Mouse (Mus musculus) layer of hippocampus, adult 2 months (tissue): ENCODE measurements at regions not wholly inside any gene's neighbourhood (a gene's known extent, or its start where the extent isn't known, plus 50 kb on each side); places are given as distances from the start of the nearest gene placed in this dataset.

Source experiments
- DNase-seq, 2 experiments: peaks; one replicate each; pipeline ENCODE4 v3.0.0; 2022; ENCODE audit warnings: low spot score in 2 of 2
- H3K27ac ChIP-seq: fragments of 200-600 bp; 2 replicates; pipeline ENCODE4 v1.8.1; 2022
- H3K4me3 ChIP-seq: fragments of 200-600 bp; 2 replicates; pipeline ENCODE4 v1.8.1; 2022; ENCODE audit warnings: mild to moderate bottlenecking
- CTCF ChIP-seq: fragments of 200-600 bp; conservative IDR thresholded peaks from 2 replicates; pipeline ENCODE4 v1.8.1; 2022; ENCODE audit warnings: antibody characterized with exemption, mild to moderate bottlenecking, moderate library complexity

- no peak for DNase-seq
- H3K27ac ChIP-seq: no peak overlapping the region
- TF ChIP-seq CTCF: no peak
- H3K4me3 ChIP-seq: no peak overlapping the region
These were observed 97.1 kb downstream of the Rbm43 start for GRCm38 (mm10) chr2:51837864-51838263.

- TF ChIP-seq CTCF: no peak
- H3K27ac ChIP-seq: no peak overlapping the region
- DNase-seq: no peak
- H3K4me3 ChIP-seq: no peak overlapping the region
These were observed 94.2 kb downstream of the Rbm43 start for GRCm38 (mm10) chr2:51840808-51841207.

GRCm38 (mm10) chr2:51844831-51845230 is 90.1 kb downstream of the Rbm43 start:
- no peak for TF ChIP-seq CTCF
- H3K4me3 ChIP-seq: no peak overlapping the region
- peak overlapping the region; percentile 41; the same call in 1 of the 2 replicates for H3K27ac ChIP-seq
- DNase-seq: peak; percentile 29

GRCm38 (mm10) chr2:51847556-51847955 is 87.4 kb downstream of the Rbm43 start:
- no peak for TF ChIP-seq CTCF
- Histone ChIP-seq H3K4me3 (no peak overlapping the region), H3K27ac (no peak overlapping the region)
- no peak for DNase-seq

- no peak for TF ChIP-seq CTCF
- Histone ChIP-seq H3K27ac (no peak overlapping the region), H3K4me3 (no peak overlapping the region)
- DNase-seq: no peak
These were observed 87.0 kb downstream of the Rbm43 start for GRCm38 (mm10) chr2:51847964-51848363.

- no peak for TF ChIP-seq CTCF
These were observed 86.5 kb downstream of the Rbm43 start for GRCm38 (mm10) chr2:51848491-51848890.

GRCm38 (mm10) chr2:51850581-51850980 is 84.4 kb downstream of the Rbm43 start:
- Histone ChIP-seq H3K27ac (no peak overlapping the region), H3K4me3 (no peak overlapping the region)
- TF ChIP-seq CTCF: no peak
- DNase-seq: no peak

More at GRCm38 (mm10) chr2:51848491-51848890, 86.5 kb downstream of the Rbm43 start:
- no peak for DNase-seq
- no peak overlapping the region for H3K4me3 ChIP-seq
- no peak overlapping the region for H3K27ac ChIP-seq

- no peak for DNase-seq
- no peak for TF ChIP-seq CTCF
- no peak overlapping the region for H3K27ac ChIP-seq
- no peak overlapping the region for H3K4me3 ChIP-seq
These were observed 83.3 kb downstream of the Rbm43 start for GRCm38 (mm10) chr2:51851711-51852110.

- H3K4me3 ChIP-seq: no peak overlapping the region
- TF ChIP-seq CTCF: no peak
- no peak for DNase-seq
- no peak overlapping the region for H3K27ac ChIP-seq
These were observed 77.7 kb downstream of the Rbm43 start for GRCm38 (mm10) chr2:51857226-51857625.

- DNase-seq: no peak
- Histone ChIP-seq H3K4me3 (no peak overlapping the region), H3K27ac (no peak overlapping the region)
- no peak for TF ChIP-seq CTCF
These were observed 68.9 kb downstream of the Rbm43 start for GRCm38 (mm10) chr2:51866045-51866444.

- no peak for TF ChIP-seq CTCF
- H3K4me3 ChIP-seq: no peak overlapping the region
- H3K27ac ChIP-seq: no peak overlapping the region
- DNase-seq: no peak
These were observed 66.0 kb downstream of the Rbm43 start for GRCm38 (mm10) chr2:51868878-51869510.

- Histone ChIP-seq H3K4me3 (no peak overlapping the region), H3K27ac (no peak overlapping the region)
- DNase-seq: no peak
- TF ChIP-seq CTCF: no peak
These were observed 63.4 kb downstream of the Rbm43 start for GRCm38 (mm10) chr2:51871571-51871970.
